Mouse (Mus musculus) hindbrain, postnatal 0 days (tissue): ENCODE data around the gene Aim2. TPM values are rescaled to one million over a fixed set of nuclear protein-coding genes. Genes with fewer than 3 reads are reported as not detected.

Source experiments
- ATAC-seq: fragments of 200-750 bp; cut with Nextera tagmentation; 2 replicates; pipeline ENCODE4 v1.8.0; 2017; ENCODE audit warnings: mild to moderate bottlenecking, moderate TSS enrichment, moderate library complexity
- DNase-seq: peaks from one replicate; pipeline ENCODE4 v3.0.0-alpha.2; 2015; ENCODE audit warnings: low spot score
- H3K27ac ChIP-seq: fragments of 300-500 bp; sonication (generic); 2 replicates; pipeline ENCODE4 v1.5.1; 2014; ENCODE audit warnings: mild to moderate bottlenecking
- H3K27me3 ChIP-seq: fragments of 300-500 bp; sonication (generic); 2 replicates; pipeline ENCODE4 v1.6.1; 2014; ENCODE audit warnings: low read length, mixed read lengths; ENCODE audit not compliant: insufficient read depth
- H3K36me3 ChIP-seq: fragments of 300-500 bp; sonication (generic); 2 replicates; pipeline ENCODE4 v1.6.1; 2014; ENCODE audit warnings: low read length, mixed read lengths; ENCODE audit not compliant: insufficient read depth
- H3K4me1 ChIP-seq: fragments of 300-500 bp; sonication (generic); 2 replicates; pipeline ENCODE4 v1.6.1; 2014; ENCODE audit warnings: antibody characterized with exemption, low read length, mixed read lengths; ENCODE audit not compliant: insufficient read depth
- H3K4me2 ChIP-seq: fragments of 300-500 bp; sonication (generic); 2 replicates; pipeline ENCODE4 v1.6.1; 2014; ENCODE audit warnings: low read depth, mild to moderate bottlenecking, low read length, moderate library complexity, mixed read lengths
- H3K4me3 ChIP-seq: fragments of 300-500 bp; sonication (generic); 2 replicates; pipeline ENCODE4 v1.5.1; 2014; ENCODE audit warnings: low read length
- H3K9ac ChIP-seq: fragments of 300-500 bp; sonication (generic); replicated peaks from 2 replicates; pipeline ENCODE4 v1.6.1; 2014; ENCODE audit warnings: mild to moderate bottlenecking, low read length, moderate library complexity, mixed read lengths
- H3K9me3 ChIP-seq: fragments of 300-500 bp; sonication (generic); 2 replicates; pipeline ENCODE4 v1.6.1; 2016; ENCODE audit warnings: low read length, mixed read lengths
- CTCF ChIP-seq: IDR thresholded peaks from 2 replicates; pipeline ENCODE4 v1.5.1; 2016; ENCODE audit warnings: antibody characterized with exemption, control low read depth, low read depth
- WGBS: fragments of 180-500 bp; shearing (Covaris S2); extraction: QIAGEN DNeasy Blood & Tissue Kit; methylation state at CpG from one replicate; pipeline ENCODE4 v1.1.7; 2014; 5-methylcytosine and 5-hydroxymethylcytosine counted together
- polyA plus RNA-seq: library from polyadenylated mRNA; unstranded; fragments of >200 nt; fragmentation: Nextera tagmentation; extraction: Ambion mirVana; gene quantifications from 2 replicates; pipeline ENCODE4 v1.2.1, GENCODE M21; 2015
- total RNA-seq: library from RNA; depleted of rRNA; stranded (reverse); fragments of >200 nt; gene quantifications from 2 replicates; pipeline ENCODE4 v1.2.3, GENCODE M21; 2014

The Aim2 gene
- total and polyA plus RNA-seq, 2 experiments from 2014 or later, result 1.4 to 19.1 TPM

- Histone ChIP-seq H3K4me3 (no peak overlapping the region), H3K4me2 (no peak overlapping the region), H3K9ac (no peak overlapping the region), H3K27ac (no peak overlapping the region), H3K36me3 (no peaks in the 10 kb centered on the region), H3K27me3 (no peaks in the 10 kb centered on the region), H3K4me1 (no peaks in the 10 kb centered on the region), H3K9me3 (no peaks in the 10 kb centered on the region)
- DNase-seq (no peak), ATAC-seq (no peak)
- WGBS, result 73% methylated on average over 3 of the region's 3 CpGs
- no peak for TF ChIP-seq CTCF
Observed at GRCm38 (mm10) chr1:173414631-173415030, 64.0 kb downstream of the Aim2 start.

DNA sequence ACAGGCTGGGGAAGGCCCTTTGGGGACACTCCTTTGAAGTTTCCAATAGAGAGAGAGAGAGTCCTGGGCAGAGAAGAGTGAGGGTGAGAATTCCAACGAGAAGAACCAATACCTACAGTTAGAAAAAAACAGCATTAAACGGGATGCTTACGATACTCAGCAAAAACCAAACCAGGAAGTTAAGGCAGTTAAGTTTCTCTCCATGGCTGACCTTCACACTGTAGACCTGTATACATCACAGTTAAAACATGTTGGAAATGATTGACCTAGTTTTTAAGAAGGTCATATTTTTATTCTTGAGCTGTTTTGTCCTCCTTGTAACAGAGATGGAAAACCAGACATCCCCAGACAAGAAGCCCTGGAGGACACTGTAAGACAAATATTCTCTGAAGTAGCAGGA, 67.8 kb downstream of the Aim2 start:
- no peak overlapping the region for H3K4me2 ChIP-seq
- 83% methylated on average over 3 of the region's 3 CpGs for WGBS
- no peak for DNase-seq
- ATAC-seq, result no peak
- H3K4me3 ChIP-seq, result no peak overlapping the region
- H3K4me1 ChIP-seq, result no peaks in the 10 kb centered on the region
- H3K27ac ChIP-seq, result no peak overlapping the region
- H3K9me3 ChIP-seq, result no peaks in the 10 kb centered on the region
- no peak for TF ChIP-seq CTCF
- no peak overlapping the region for H3K9ac ChIP-seq
- no peaks in the 10 kb centered on the region for H3K36me3 ChIP-seq
- H3K27me3 ChIP-seq, result no peaks in the 10 kb centered on the region

GRCm38 (mm10) chr1:173418936-173419621, 68.4 kb downstream of the Aim2 start:
- no peak for DNase-seq
- Histone ChIP-seq H3K27ac (no peak overlapping the region), H3K4me2 (no peak overlapping the region), H3K9ac (no peak overlapping the region), H3K27me3 (no peaks in the 10 kb centered on the region), H3K36me3 (no peaks in the 10 kb centered on the region), H3K4me1 (no peaks in the 10 kb centered on the region), H3K9me3 (no peaks in the 10 kb centered on the region), H3K4me3 (no peak overlapping the region)
- no peak for TF ChIP-seq CTCF
- WGBS, result 86% methylated on average over 1 of the region's 1 CpGs
- ATAC-seq, result no peak

DNA sequence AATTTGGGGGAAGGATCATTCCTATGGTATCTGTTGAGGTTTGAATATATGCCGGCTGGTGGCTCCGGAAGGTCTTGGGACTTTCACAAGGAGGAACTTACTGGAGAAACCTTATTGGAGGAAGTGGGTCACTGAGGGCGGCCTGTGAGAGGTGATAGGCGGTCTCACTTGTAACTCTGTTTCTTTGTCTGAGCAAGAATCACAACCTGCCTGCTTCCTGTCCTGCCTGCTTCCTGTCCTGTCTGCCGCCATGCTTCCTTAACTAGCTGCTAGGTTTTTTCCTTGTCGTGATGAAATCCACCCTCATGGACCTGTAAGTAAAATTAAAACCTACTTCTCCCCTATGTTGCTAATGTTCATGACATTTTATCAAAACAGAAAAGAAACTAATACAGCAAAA, 69.7 kb downstream of the Aim2 start:
- DNase-seq, result no peak
- no peaks in the 10 kb centered on the region for H3K4me1 ChIP-seq
- H3K27me3 ChIP-seq, result no peaks in the 10 kb centered on the region
- H3K27ac ChIP-seq, result no peak overlapping the region
- no peak overlapping the region for H3K4me3 ChIP-seq
- WGBS, result 87% methylated on average over 6 of the region's 6 CpGs
- no peak for TF ChIP-seq CTCF
- H3K9ac ChIP-seq, result no peak overlapping the region
- no peaks in the 10 kb centered on the region for H3K36me3 ChIP-seq
- no peak for ATAC-seq
- no peak overlapping the region for H3K4me2 ChIP-seq
- no peaks in the 10 kb centered on the region for H3K9me3 ChIP-seq

DNA sequence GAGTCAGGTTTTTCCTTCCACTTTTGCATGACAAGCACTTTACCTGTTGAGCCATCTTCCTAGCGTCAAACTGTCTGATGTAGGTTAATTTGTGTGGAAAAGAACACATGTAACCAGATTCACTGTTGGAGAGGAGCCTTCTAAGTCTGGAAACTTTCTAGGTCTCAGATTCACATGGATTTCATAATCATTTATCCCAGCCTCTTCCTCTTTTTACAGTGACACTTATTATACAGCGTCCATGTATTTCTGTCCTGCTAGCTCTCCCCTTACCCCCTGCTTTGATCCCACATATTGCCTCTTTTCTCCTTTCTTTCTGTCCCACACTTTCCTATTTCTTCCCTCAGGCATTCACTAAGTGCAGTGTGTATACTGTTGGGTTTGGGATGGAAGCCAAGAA, 75.7 kb downstream of the Aim2 start:
- TF ChIP-seq CTCF, result no peak
- no peak overlapping the region for H3K4me2 ChIP-seq
- H3K27me3 ChIP-seq, result no peaks in the 10 kb centered on the region
- WGBS, result 66% methylated on average over 2 of the region's 2 CpGs
- no peak for DNase-seq
- no peak overlapping the region for H3K27ac ChIP-seq
- H3K4me3 ChIP-seq, result no peak overlapping the region
- H3K9me3 ChIP-seq, result no peaks in the 10 kb centered on the region
- no peaks in the 10 kb centered on the region for H3K36me3 ChIP-seq
- no peak overlapping the region for H3K9ac ChIP-seq
- no peaks in the 10 kb centered on the region for H3K4me1 ChIP-seq
- no peak for ATAC-seq

DNA sequence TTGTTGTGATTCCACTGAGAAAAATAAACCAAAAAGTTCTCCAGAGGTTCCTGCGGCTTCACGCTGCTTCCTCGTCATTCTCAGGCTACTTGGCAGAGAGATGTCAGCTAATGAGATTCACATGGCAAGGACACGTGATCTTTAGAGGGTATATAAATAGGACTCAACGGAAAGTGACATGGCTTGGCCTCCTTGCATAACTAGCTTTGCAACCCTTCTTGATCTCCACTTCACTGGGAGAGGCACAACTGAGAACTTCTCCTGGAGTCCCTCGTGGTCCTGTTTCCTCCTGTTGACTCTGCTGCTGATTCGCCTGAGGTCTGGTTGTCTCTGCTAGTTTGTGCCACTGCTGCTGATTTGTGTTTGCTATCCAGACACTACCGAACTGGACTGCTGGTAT, 76.7 kb downstream of the Aim2 start:
- no peak for ATAC-seq
- no peak for TF ChIP-seq CTCF
- H3K4me1 ChIP-seq, result no peaks in the 10 kb centered on the region
- no peak overlapping the region for H3K27ac ChIP-seq
- no peaks in the 10 kb centered on the region for H3K36me3 ChIP-seq
- H3K4me2 ChIP-seq, result no peak overlapping the region
- no peaks in the 10 kb centered on the region for H3K9me3 ChIP-seq
- no peak overlapping the region for H3K9ac ChIP-seq
- no peak for DNase-seq
- 77% methylated on average over 8 of the region's 8 CpGs for WGBS
- H3K27me3 ChIP-seq, result no peaks in the 10 kb centered on the region
- H3K4me3 ChIP-seq, result no peak overlapping the region

DNA sequence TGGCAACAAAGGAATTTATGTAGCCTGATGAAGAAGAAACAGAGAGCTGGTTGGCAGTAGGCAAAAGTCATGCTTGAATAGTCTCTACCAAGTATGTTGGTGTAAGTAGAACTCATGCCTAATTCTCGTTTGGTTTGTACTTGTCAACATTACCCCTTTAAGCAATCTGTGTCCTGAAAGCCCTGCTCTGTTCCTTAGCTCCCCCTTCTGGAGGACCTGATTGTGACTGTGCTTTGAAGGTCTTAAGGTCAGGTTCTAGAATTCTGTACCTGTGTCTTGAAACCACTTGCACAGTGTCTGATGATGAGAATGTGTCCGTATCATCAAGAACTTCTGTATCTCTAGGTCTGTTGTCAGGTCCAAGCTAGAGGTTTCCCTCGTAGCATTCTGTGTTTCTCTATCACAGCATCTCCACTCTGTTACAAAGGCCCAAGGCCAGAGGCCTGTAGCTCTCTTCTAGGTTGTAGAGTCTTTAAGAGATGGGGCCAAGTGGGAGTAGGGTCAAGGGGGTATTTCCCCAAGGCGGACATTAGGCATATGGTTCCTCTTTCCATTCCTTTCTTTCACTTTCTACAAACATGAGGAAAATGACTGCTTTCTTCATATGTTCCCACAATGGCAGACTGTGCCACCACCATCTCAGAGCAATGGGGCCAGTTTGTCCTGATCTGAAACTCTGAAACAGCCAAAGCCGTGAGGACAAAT, 79.5 kb downstream of the Aim2 start:
- Histone ChIP-seq H3K4me3 (no peak overlapping the region), H3K4me2 (no peak overlapping the region), H3K4me1 (no peaks in the 10 kb centered on the region), H3K27ac (no peak overlapping the region), H3K9me3 (no peaks in the 10 kb centered on the region), H3K27me3 (no peaks in the 10 kb centered on the region), H3K9ac (no peak overlapping the region), H3K36me3 (no peaks in the 10 kb centered on the region)
- DNase-seq, result no peak
- TF ChIP-seq CTCF, result no peak
- no peak for ATAC-seq
- WGBS, result 91% methylated on average over 5 of the region's 5 CpGs
